Mouse (Mus musculus): Measurements from ENCODE around the gene Ruvbl2. TPM values are rescaled to one million over a fixed set of nuclear protein-coding genes. Genes with fewer than 3 reads are reported as not detected.
A peak's percentile ranks its signal among the peaks of the same experiment; 100 is the strongest.
"Not testable (repeated sequence)": the region's sequence is repeated elsewhere in the genome, so short reads cannot be mapped to it uniquely, and the experiment has no call there.

Ruvbl2 gene
- total RNA-seq, 2 experiments from 2014 or later = 41.4 to 41.8 TPM

GRCm38 (mm10) chr7:45405091-45406075, 32.5 kb downstream of the Ruvbl2 start, which contains the start of gene Kcna7:
TSS of gene Kcna7 (plus strand) at chr7:45405653.
- DNase-seq (ENCODE audit: low spot score in 2 of 2) = peak in 1 of 2 experiments; percentile 71

GRCm38 (mm10) chr7:45403532-45404261, 34.2 kb downstream of the Ruvbl2 start:
- peak in 1 of 2 experiments; percentile 59 for DNase-seq (ENCODE audit: low spot score in 2 of 2)

DNA sequence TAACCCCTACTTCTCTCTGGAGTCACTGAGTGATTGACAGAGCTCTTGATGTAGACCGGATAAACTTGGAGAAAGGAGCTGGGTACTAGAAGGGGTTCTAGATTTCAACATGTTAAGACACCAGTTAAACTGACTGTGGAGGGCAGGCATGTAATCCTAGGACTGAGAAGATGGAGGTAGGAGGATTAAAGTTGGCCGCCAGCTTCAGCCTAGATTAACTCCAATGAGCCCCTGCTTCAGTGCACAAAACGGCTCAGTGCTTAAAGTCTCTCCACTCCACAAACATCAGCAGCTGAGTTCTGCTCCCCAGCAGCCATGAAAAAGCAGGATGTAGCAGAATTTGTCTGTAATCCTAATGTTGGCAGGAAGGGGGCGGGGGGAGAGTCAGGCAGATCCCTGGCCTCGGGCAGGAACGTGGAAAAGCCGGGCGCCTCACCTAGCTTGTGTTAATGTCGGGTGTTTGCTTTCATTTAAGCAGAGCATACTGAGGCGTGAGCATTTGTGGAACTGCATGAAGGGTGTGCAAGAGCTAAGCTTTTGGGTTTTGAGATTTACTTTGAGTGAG, 36.3 kb downstream of the Ruvbl2 start:
- DNase-seq (ENCODE audit: low spot score in 2 of 2) = no peak

DNA sequence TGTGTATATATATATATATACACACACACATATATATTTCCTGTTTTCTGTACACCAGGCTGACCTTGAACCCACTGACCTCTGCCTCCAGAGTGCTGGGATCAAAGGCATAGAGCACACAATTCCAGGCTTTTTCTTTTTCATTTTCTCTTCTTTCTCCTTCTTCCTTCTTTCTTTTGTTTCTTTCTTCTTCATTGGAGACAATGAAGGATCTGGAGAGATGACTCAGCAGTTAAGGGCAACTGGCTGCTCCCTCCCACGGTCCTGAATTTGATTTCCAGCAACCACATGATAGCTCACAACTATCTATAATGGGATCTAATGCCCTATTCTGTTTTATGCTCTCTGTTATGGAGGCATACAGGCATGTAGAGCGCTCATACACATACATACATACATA, 41.1 kb downstream of the Ruvbl2 start:
- no peak for DNase-seq (ENCODE audit: low spot score in 2 of 2)

DNA sequence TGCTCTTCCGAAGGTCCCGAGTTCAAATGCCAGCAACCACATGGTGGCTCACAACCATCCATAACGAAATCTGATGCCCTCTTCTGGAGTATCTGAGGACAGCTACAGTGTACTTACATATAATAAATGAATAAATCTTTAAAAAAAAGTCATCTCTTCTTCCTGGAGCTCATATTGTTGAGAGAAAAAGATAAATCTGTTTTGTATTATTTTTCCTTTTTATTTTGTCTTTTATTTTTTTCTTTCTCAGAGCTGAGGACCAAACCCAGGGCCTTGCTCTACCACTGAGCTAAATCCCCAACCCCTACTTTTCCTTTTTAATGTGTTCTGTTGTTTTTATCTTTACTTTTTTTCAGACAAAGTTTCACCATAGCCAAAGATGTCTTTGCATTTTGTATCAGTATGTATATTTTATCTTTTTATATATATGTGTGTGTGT, 41.5 kb downstream of the Ruvbl2 start:
- DNase-seq (ENCODE audit: low spot score in 2 of 2) = not testable (repeated sequence)

DNA sequence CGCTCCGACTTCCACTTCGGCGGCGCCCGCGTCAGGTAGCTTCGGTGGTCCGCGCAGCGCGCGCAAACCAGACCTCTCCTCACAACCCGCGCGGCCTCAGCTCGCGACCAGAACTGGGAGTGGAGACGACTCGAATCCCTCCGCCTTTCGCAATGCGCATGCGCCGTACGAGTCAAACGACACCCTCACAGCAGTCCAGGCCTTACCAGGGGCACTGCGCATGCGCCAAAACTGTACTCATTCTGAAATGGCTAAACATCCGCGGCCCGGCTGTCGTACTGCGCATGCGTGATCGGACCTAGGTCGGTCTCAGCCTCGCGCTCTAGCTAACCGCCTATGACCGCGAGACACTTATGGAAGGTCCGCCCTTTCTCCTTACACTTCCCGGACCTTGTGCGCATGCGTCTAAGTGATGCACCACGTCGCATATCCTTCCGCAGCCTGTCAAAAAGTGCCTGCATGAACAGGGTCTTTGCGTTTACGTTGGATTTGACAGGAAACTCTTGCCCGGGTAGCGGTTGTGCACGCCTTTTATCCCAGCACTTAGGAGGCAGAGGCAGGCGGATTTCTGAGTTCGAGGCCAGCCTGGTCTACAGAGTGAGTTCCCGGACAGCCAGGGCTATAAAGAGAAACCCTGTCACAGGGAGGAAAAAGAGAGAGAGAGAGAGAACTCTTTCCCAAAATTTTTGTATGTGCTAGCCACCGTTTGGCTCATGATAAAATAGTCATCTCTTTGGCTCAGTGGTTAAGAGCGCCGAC, 42.1 kb downstream of the Ruvbl2 start, which contains the start of gene Snrnp70:
TSS of gene Snrnp70 (minus strand) at position 165 of the 759 bp plus-strand sequence.
- peak; percentile 100 for DNase-seq (ENCODE audit: low spot score in 2 of 2)

DNA sequence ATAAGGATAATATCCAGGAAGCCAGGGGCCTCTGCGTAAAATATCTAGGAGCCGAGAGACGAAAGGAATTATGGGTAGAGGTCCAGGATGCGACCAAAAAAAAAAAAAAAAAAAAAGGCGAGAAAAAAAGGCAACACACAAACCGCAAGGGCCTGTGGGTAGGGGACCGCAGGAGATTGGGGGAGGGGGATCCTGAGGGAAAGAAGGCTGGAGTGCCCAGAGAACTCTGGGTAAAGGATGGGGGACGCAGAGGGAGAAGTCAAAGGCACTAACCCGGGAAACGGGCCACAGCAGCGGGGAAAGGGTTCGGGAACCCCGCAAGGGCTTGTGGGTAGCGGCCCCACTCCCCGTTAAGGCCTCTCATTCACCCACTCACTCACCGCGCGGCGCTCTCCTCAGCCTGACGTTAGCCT, 42.8 kb downstream of the Ruvbl2 start:
- no peak for DNase-seq (ENCODE audit: low spot score in 2 of 2)

- DNase-seq (ENCODE audit: low spot score in 2 of 2) = no peak
Measured at GRCm38 (mm10) chr7:45386077-45386476, 51.8 kb downstream of the Ruvbl2 start.

DNA sequence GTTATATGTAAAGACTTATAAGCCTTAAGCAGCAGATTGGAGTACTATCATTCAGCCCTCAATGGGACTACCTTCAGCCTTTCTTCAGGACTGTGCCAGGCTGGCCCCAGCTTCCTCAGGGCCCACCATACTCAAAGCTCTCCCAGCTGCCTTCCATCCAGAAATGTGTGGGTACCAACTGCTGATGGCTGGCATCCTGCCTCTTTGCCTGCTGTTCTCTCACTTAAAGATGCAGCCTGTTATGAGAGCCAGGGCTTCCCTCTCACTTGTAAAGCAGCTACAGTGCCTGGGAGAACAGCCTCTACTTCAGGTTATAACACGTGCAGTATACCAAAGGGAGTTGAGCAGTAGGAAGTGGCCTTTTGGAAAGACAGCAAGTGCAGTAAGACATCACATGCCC, 61.8 kb downstream of the Ruvbl2 start:
- no peak for DNase-seq (ENCODE audit: low spot score in 2 of 2)

- DNase-seq (ENCODE audit: low spot score in 2 of 2) = no peak
Measured at GRCm38 (mm10) chr7:45374620-45375019, 63.3 kb downstream of the Ruvbl2 start.

- no peak for DNase-seq (ENCODE audit: low spot score in 2 of 2)
Measured at GRCm38 (mm10) chr7:45372371-45372770, 65.5 kb downstream of the Ruvbl2 start.

Small RNAs within 50 kb of the gene (microRNA-seq; reads per million reads assigned to microRNA genes)
- gene Gm22133 = not detected

Other genes starting within 250 kb of the Ruvbl2 start
- gene Ccdc155, start 233.2 kb downstream of the Ruvbl2 start, total RNA-seq (2021) = 1 to 10 TPM; 3.2 to 4.9 TPM
- not detected for gene Dkkl1, start 225.9 kb downstream of the Ruvbl2 start, total RNA-seq (2021)
- 10 to 100 TPM; 40.0 to 51.4 TPM for gene Tead2, start 222.3 kb downstream of the Ruvbl2 start, total RNA-seq (2021)
- 1 to 10 TPM; 3.7 to 4.8 TPM for gene Cd37, start 199.0 kb downstream of the Ruvbl2 start, total RNA-seq (2021)
- not detected for gene Slc6a16, start 197.0 kb downstream of the Ruvbl2 start, total RNA-seq (2021)
- not detected for gene Slc6a21, start 160.6 kb downstream of the Ruvbl2 start, total RNA-seq (2021)
- gene Trpm4, start 104.3 kb downstream of the Ruvbl2 start, total RNA-seq (2021) = 10 to 100 TPM; 42.7 to 53.4 TPM
- gene Hrc, start 102.8 kb downstream of the Ruvbl2 start, total RNA-seq (2021) = 100 to 1,000 TPM; 523 to 551 TPM
- gene Ppfia3, start 71.1 kb downstream of the Ruvbl2 start, total RNA-seq (2021) = 1 to 10 TPM; 1.9 to 2.4 TPM
- 1 to 10 TPM in 1 of 2 experiments, under 1 TPM in 1; 0.86 to 1.1 TPM for gene Lin7b, start 67.5 kb downstream of the Ruvbl2 start, total RNA-seq (2021)
- 100 to 1,000 TPM; 215 to 251 TPM for gene Snrnp70, start 42.4 kb downstream of the Ruvbl2 start, total RNA-seq (2021)
- gene Kcna7, start 32.4 kb downstream of the Ruvbl2 start, total RNA-seq (2021) = 10 to 100 TPM; 11.4 to 12.8 TPM
- under 1 TPM; 0.61 to 0.98 TPM for gene Ntf5, start 24.4 kb downstream of the Ruvbl2 start, total RNA-seq (2021)
- gene Lhb, start 17.3 kb downstream of the Ruvbl2 start, total RNA-seq (2021) = not detected
- gene Gys1, start 3.3 kb downstream of the Ruvbl2 start, total RNA-seq (2021) = 100 to 1,000 TPM; 114 to 133 TPM
- 100 to 1,000 TPM; 339 to 373 TPM for gene Ftl1, start 21.8 kb upstream of the Ruvbl2 start, total RNA-seq (2021)
- 10 to 100 TPM; 39.3 to 43.8 TPM for gene Bax, start 28.8 kb upstream of the Ruvbl2 start, total RNA-seq (2021)
- under 1 TPM; 0.17 to 0.36 TPM for gene Tulp2, start 43.8 kb upstream of the Ruvbl2 start, total RNA-seq (2021)
- gene Gm45808, start 48.7 kb upstream of the Ruvbl2 start, total RNA-seq (2021) = 1 to 10 TPM; 3.8 to 5.4 TPM
- 1 to 10 TPM; 8.3 TPM for gene Dhdh, start 50.7 kb upstream of the Ruvbl2 start, total RNA-seq (2021)
- 100 to 1,000 TPM; 182 to 199 TPM for gene Nucb1, start 72.3 kb upstream of the Ruvbl2 start, total RNA-seq (2021)
- 10 to 100 TPM; 22.7 to 23.5 TPM for gene Ppp1r15a, start 88.2 kb upstream of the Ruvbl2 start, total RNA-seq (2021)
- 10 to 100 TPM; 17.1 to 20.3 TPM for gene Plekha4, start 88.2 kb upstream of the Ruvbl2 start, total RNA-seq (2021)
- under 1 TPM; 0.61 to 0.80 TPM for gene Hsd17b14, start 116.8 kb upstream of the Ruvbl2 start, total RNA-seq (2021)
- 10 to 100 TPM; 32.2 to 36.3 TPM for gene Bcat2, start 132.1 kb upstream of the Ruvbl2 start, total RNA-seq (2021)
- gene Fgf21, start 177.4 kb upstream of the Ruvbl2 start, total RNA-seq (2021) = not detected
- not detected for gene Fut1, start 179.2 kb upstream of the Ruvbl2 start, total RNA-seq (2021)
- gene Izumo1, start 183.7 kb upstream of the Ruvbl2 start, total RNA-seq (2021) = under 1 TPM; 0.34 to 0.36 TPM
- 10 to 100 TPM; 23.0 to 25.6 TPM for gene Rasip1, start 189.4 kb upstream of the Ruvbl2 start, total RNA-seq (2021)
- 100 to 1,000 TPM; 170 to 187 TPM for gene Mamstr, start 201.9 kb upstream of the Ruvbl2 start, total RNA-seq (2021)
- gene Fut2, start 228.3 kb upstream of the Ruvbl2 start, total RNA-seq (2021) = not detected
- gene Ntn5, start 245.9 kb upstream of the Ruvbl2 start, total RNA-seq (2021) = 1 to 10 TPM in 1 of 2 experiments, under 1 TPM in 1; 0.88 to 1.3 TPM

Data from gastrocnemius, postnatal 4 days (tissue).